Mouse (Mus musculus): Measurements from ENCODE around the gene Pptc7.

DNA sequence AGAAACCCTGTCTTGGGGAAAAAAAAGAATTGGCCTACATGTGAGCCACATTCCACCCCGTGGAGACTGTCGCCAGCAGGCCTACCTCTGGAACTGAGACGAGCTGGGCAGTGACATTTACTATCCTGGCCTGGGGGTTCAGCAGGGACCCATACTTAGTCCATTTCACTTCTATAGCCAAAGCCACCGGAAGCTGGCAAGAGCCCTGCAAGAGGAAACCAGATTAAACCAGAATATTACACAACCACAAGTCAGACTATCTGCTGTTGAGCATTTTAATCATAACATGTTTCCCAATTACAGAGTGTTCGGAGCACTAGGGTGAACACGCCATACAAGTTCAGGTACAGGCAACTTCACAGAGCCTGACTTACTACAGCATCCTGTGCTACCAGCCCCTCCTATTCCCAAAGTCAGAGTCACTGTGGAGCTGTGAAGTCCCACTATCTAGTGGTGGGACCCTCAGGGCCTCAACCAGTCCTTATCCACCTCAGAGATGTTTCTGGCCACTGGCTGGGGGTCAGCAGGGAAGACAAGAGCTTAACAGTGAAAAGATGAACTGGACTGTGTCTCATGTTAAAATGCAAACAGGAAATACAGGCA, 41.5 kb upstream of the Pptc7 start:
- no peak for TF ChIP-seq POLR2A (IDR thresholded peaks at IDR 0.05; ENCODE audit: borderline replicate concordance, low read depth, low read length)
- TF ChIP-seq CTCF (IDR thresholded peaks at IDR 0.05; ENCODE audit: low read depth, low read length): no peak

All from bone marrow macrophage, adult 2 months (primary cell).